Mouse (Mus musculus): ENCODE data around the gene Ankrd33b. TPM values are rescaled to one million over a fixed set of nuclear protein-coding genes. Genes with fewer than 3 reads are reported as not detected.

The Ankrd33b gene
- total and polyA plus RNA-seq, 3 experiments: 0.11 TPM; not detected in 2

DNA sequence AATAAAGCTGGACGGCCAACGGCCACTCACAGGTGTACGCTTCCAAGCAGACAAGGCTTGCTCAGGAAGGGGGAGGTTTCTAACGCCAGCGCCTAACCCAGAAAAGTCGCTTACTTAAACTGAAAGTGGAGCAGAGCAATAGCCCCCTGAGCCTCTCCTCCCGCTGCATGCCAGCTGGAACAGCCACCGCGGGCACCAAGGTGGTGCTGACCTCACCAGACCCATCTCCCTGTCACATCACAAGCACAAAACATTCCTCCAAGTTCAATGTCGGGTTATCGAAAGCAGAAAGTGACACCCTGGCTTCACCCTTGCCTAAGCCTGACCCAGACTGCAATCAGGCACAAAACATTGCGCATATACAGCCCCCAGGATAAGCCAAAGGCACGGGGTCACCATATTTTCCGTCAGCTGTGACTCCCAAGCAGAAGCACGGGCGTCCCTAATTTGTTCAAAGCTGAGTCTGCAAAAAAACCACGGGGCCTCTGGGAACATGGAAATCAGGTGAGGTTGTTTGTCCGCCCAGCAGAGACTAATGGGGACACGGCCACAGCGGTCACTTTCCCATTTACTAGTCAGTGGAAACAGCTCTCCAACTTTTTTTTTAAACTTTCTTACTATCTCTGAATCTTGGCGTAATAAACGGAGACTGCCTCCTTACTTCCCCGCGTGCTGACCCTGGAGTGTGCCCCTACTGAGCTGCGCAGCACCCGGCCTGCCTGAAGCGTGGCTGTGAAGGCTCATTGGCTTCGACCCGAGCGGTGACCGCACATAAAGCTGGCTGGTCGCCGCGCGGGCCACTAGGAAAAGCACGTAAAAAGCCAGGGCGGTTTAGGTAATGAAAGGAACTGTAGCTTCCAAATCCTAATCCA lies 1.6 kb downstream of the Ankrd33b start:
- TF ChIP-seq GATA1 (IDR thresholded peaks at IDR 0.05; ENCODE audit: borderline replicate concordance, low read length): no peak
- TF ChIP-seq CTCF (IDR thresholded peaks at IDR 0.05; ENCODE audit: low read depth, low read length): no peak
- TF ChIP-seq TAL1 (conservative IDR thresholded peaks at IDR 0.05; ENCODE audit: low read depth, low read length): no peak
- no peak for TF ChIP-seq GATA2 (IDR thresholded peaks at IDR 0.05; ENCODE audit: borderline replicate concordance, low read depth, low read length)
- TF ChIP-seq POLR2AphosphoS5 (IDR thresholded peaks at IDR 0.05; ENCODE audit: insufficient replicate concordance, low read depth, low read length): no peak
- Histone ChIP-seq H3K9me3 (replicated peaks) (peaks cover 29% of the 10 kb centered on the region), H3K27me3 (ENCODE audit: insufficient read depth, low read length) (peaks cover 9% of the 10 kb centered on the region), H3K4me3 (ENCODE audit: low read depth, low read length) (no peak overlapping the region), H3K36me3 (replicated peaks) (no peaks in the 10 kb centered on the region), H3K4me1 (ENCODE audit: insufficient read depth, low read depth, low read length) (peaks cover 25% of the 10 kb centered on the region)
- ATAC-seq (ENCODE audit: extremely low read depth, insufficient number of reproducible peaks, low FRiP score, poor library complexity, severe bottlenecking): no peak
- no peak for DNase-seq (ENCODE audit: low spot score)

DNA sequence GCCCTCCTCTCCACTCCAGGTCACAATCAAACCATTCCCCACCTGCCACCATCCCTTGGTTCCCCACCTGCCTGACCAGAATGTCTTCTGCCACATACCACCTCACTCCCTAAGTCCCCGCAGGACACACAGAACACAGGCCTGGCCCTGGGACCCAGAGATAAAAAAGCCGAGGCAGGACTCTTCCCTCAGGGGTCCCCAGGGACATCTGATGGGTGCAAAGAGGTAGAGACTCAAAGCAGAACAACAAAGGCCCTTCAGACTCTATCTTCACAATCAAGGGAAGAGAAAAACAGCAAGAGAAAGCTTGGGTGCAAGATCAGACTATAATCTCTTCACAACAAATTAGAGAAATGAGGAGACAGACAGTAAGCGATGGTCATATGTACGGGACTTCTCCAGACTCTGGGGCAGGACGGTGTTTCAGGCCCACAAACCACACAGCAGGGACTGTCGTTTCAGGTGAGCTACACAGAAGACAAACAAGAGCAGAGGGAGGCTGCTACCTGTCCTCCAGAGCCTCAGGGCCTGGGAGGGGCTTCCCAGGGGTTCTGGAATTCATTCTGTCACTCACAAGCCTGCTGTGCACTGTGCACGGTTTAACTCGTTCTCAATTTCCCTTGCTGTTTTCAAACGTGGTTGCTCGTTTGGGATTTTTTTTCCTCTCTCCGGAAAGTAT lies 2.3 kb downstream of the Ankrd33b start:
- Histone ChIP-seq H3K4me1 (ENCODE audit: insufficient read depth, low read depth, low read length) (peaks cover 19% of the 10 kb centered on the region), H3K36me3 (replicated peaks) (no peaks in the 10 kb centered on the region), H3K27me3 (ENCODE audit: insufficient read depth, low read length) (peaks cover 9% of the 10 kb centered on the region), H3K4me3 (ENCODE audit: low read depth, low read length) (no peak overlapping the region), H3K9me3 (replicated peaks) (peaks cover 29% of the 10 kb centered on the region)
- DNase-seq (ENCODE audit: low spot score) (no peak), ATAC-seq (ENCODE audit: extremely low read depth, insufficient number of reproducible peaks, low FRiP score, poor library complexity, severe bottlenecking) (no peak)
- TF ChIP-seq CTCF (IDR thresholded peaks at IDR 0.05; ENCODE audit: low read depth, low read length) (no peak), TAL1 (conservative IDR thresholded peaks at IDR 0.05; ENCODE audit: low read depth, low read length) (no peak), GATA2 (IDR thresholded peaks at IDR 0.05; ENCODE audit: borderline replicate concordance, low read depth, low read length) (no peak), GATA1 (IDR thresholded peaks at IDR 0.05; ENCODE audit: borderline replicate concordance, low read length) (no peak), POLR2AphosphoS5 (IDR thresholded peaks at IDR 0.05; ENCODE audit: insufficient replicate concordance, low read depth, low read length) (no peak)

DNA sequence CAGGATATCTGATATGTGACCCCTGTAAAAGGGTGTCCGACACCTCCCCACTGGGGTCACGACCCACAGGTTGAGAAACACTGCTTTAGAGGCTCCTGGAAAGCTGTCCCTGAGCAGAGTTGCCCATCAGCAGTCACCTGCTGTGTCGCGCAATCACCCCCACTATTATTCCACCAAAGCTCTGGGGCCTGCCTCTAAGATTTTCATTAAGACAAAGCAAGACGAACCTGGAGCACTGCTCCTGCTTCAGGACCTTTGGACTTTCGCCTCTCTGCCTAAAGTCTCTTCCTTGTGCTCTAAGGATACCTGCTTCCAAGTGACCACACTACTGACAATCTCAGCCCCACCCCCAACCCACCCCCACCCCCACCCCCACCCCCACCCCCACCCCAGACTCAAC lies 3.1 kb downstream of the Ankrd33b start:
- Histone ChIP-seq H3K4me3 (ENCODE audit: low read depth, low read length) (no peak overlapping the region), H3K4me1 (ENCODE audit: insufficient read depth, low read depth, low read length) (peaks cover 14% of the 10 kb centered on the region), H3K36me3 (replicated peaks) (no peaks in the 10 kb centered on the region), H3K9me3 (replicated peaks) (peaks cover 29% of the 10 kb centered on the region), H3K27me3 (ENCODE audit: insufficient read depth, low read length) (peaks cover 9% of the 10 kb centered on the region)
- ATAC-seq (ENCODE audit: extremely low read depth, insufficient number of reproducible peaks, low FRiP score, poor library complexity, severe bottlenecking): no peak
- no peak for DNase-seq (ENCODE audit: low spot score)
- no peak for TF ChIP-seq GATA2 (IDR thresholded peaks at IDR 0.05; ENCODE audit: borderline replicate concordance, low read depth, low read length)
- no peak for TF ChIP-seq POLR2AphosphoS5 (IDR thresholded peaks at IDR 0.05; ENCODE audit: insufficient replicate concordance, low read depth, low read length)
- TF ChIP-seq CTCF (IDR thresholded peaks at IDR 0.05; ENCODE audit: low read depth, low read length): no peak
- TF ChIP-seq GATA1 (IDR thresholded peaks at IDR 0.05; ENCODE audit: borderline replicate concordance, low read length): no peak
- TF ChIP-seq TAL1 (conservative IDR thresholded peaks at IDR 0.05; ENCODE audit: low read depth, low read length): no peak

DNA sequence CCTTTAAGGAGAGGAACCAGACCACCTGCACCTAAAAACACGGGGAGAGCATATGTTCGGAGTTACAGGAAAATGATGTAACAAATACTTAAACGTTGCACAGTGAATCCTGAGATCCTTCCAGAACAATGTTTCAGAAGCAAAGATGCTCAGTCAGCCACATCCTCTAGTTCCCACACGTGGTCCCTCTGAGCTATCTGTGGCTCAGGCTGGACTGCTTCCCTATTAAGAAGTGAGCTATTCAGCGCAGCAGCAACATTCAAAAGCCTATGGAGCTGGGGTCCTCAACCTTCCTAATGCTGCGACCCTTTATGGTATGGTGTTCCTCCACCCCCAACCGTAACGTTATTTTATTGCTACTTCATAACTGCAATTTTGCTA lies 3.6 kb downstream of the Ankrd33b start:
- ATAC-seq (ENCODE audit: extremely low read depth, insufficient number of reproducible peaks, low FRiP score, poor library complexity, severe bottlenecking) (no peak), DNase-seq (ENCODE audit: low spot score) (no peak)
- Histone ChIP-seq H3K36me3 (replicated peaks) (no peaks in the 10 kb centered on the region), H3K4me1 (ENCODE audit: insufficient read depth, low read depth, low read length) (peaks cover 12% of the 10 kb centered on the region), H3K9me3 (replicated peaks) (peaks cover 29% of the 10 kb centered on the region), H3K4me3 (ENCODE audit: low read depth, low read length) (no peak overlapping the region), H3K27me3 (ENCODE audit: insufficient read depth, low read length) (peaks cover 9% of the 10 kb centered on the region)
- TF ChIP-seq GATA1 (IDR thresholded peaks at IDR 0.05; ENCODE audit: borderline replicate concordance, low read length): no peak
- no peak for TF ChIP-seq GATA2 (IDR thresholded peaks at IDR 0.05; ENCODE audit: borderline replicate concordance, low read depth, low read length)
- TF ChIP-seq CTCF (IDR thresholded peaks at IDR 0.05; ENCODE audit: low read depth, low read length): no peak
- no peak for TF ChIP-seq POLR2AphosphoS5 (IDR thresholded peaks at IDR 0.05; ENCODE audit: insufficient replicate concordance, low read depth, low read length)
- TF ChIP-seq TAL1 (conservative IDR thresholded peaks at IDR 0.05; ENCODE audit: low read depth, low read length): no peak

DNA sequence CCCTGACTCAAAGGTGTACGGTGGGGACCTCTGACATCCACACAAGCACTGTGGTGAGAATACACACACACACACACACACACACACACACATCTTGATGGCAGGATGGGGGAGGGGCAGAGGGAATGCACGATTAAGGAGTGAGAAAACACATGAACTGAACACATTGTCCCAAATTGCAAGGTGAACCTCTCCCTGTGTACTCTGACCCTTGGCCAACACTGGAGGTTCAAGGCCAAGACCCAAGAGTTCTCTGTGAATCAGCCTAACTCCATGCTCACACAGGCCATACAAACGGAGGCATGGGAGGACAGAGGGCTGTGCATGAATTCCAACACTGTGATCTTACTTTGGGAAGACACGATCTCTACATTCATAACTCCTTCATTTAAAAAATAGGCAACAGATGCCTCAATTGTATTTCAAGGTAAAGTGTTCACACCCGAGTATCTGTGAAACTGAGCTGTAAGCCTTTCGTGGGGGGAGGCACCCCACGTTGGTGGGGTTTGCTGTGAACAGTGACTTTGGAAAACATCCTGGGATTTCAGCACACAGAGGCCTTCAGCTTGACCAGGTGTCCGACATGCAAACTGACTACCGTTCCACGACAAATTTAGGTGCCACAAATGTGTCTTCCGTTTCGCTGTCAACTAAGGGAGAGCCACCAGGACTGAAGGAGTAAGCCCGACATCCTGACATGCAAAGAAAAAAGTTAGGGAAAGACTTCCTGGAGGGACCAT lies 4.1 kb downstream of the Ankrd33b start:
- DNase-seq (ENCODE audit: low spot score) (no peak), ATAC-seq (ENCODE audit: extremely low read depth, insufficient number of reproducible peaks, low FRiP score, poor library complexity, severe bottlenecking) (no peak)
- H3K4me1 ChIP-seq (ENCODE audit: insufficient read depth, low read depth, low read length): peaks cover 7% of the 10 kb centered on the region
- no peaks in the 10 kb centered on the region for H3K36me3 ChIP-seq (replicated peaks)
- H3K27me3 ChIP-seq (ENCODE audit: insufficient read depth, low read length): peaks cover 9% of the 10 kb centered on the region
- peaks cover 26% of the 10 kb centered on the region for H3K9me3 ChIP-seq (replicated peaks)
- H3K4me3 ChIP-seq (ENCODE audit: low read depth, low read length): no peak overlapping the region
- TF ChIP-seq POLR2AphosphoS5 (IDR thresholded peaks at IDR 0.05; ENCODE audit: insufficient replicate concordance, low read depth, low read length) (no peak), CTCF (IDR thresholded peaks at IDR 0.05; ENCODE audit: low read depth, low read length) (no peak), GATA1 (IDR thresholded peaks at IDR 0.05; ENCODE audit: borderline replicate concordance, low read length) (no peak), TAL1 (conservative IDR thresholded peaks at IDR 0.05; ENCODE audit: low read depth, low read length) (no peak), GATA2 (IDR thresholded peaks at IDR 0.05; ENCODE audit: borderline replicate concordance, low read depth, low read length) (no peak)
